Comparison of ENCODE assay signal across 20 mouse cellular contexts in genomic region chr2:119855310-119855850, GRCm38 (mm10). TPM values are rescaled to one million over a fixed set of nuclear protein-coding genes. Genes with fewer than 3 reads are reported as not detected.
DNase-seq lines count a peak whose midpoint lies in the region; TF ChIP-seq lines count a peak whose summit lies in the region.
"Had no signal": no experiment of that assay in that cellular context is flagged by ENCODE, and none has a peak within 500 bp of the region (broad histone marks: within the 10 kb centered on the region; RNA-seq: fewer than 3 reads in every experiment).

No protein-coding gene starts in this region.

- in situ Hi-C loops in ES-E14 (cut with MboI; ENCODE audit: low sequenced_read_pairs in 2 of 2, unreplicated experiment in 2 of 2), result no loop called here

- TF ChIP-seq POLR2A in ES-Bruce4 (IDR thresholded peaks at IDR 0.05; ENCODE audit: insufficient read depth, low read length), result no peak

- peaks cover 3% of the 10 kb centered on the region for H3K4me1 ChIP-seq in ES-Bruce4 (ENCODE audit: control insufficient read depth, insufficient read depth, low read length)
- peaks cover 13 to 20% of the 10 kb centered on the region in 2 experiments for H3K4me1 ChIP-seq in ES-E14 (ENCODE audit: control insufficient read depth in 2 of 2, insufficient read depth in 2 of 2, low read length in 2 of 2, poor library complexity in 1 of 2)
- H3K4me1 ChIP-seq: embryonic facial prominence, embryonic 10.5 days; embryonic facial prominence, embryonic 12.5 days; forebrain, embryonic 13.5 days; forebrain, embryonic 15.5 days had no signal

- H3K9ac ChIP-seq in ES-Bruce4 (ENCODE audit: low read depth, poor library complexity, severe bottlenecking) (0 out of 2 replicates have a peak overlapping the region, but pooled peaks have one; percentile 2), ES-E14 (ENCODE audit: insufficient read depth, low read depth, low read length, poor library complexity, severe bottlenecking) (no peak overlapping the region; the same call in 1 of the 2 replicates)
- H3K9ac ChIP-seq: embryonic facial prominence, embryonic 12.5 days; forebrain, embryonic 13.5 days; forebrain, embryonic 15.5 days; forebrain, postnatal 0 days had no signal

- TF ChIP-seq CTCF in ES-Bruce4 (IDR thresholded peaks at IDR 0.05; ENCODE audit: low read depth, low read length), result no peak

- peak; percentile 58 for TF ChIP-seq EP300 in ES-Bruce4 (IDR thresholded peaks at IDR 0.05; ENCODE audit: insufficient read depth, low read depth, low read length)

- no peak overlapping the region for H3K4me3 ChIP-seq in ES-Bruce4 (ENCODE audit: low read depth, low read length)
- H3K4me3 ChIP-seq in ES-E14 (ENCODE audit: insufficient read depth in 1 of 2, low read depth in 1 of 2, low read length in 2 of 2, poor library complexity in 1 of 2, severe bottlenecking in 1 of 2), result no peak overlapping the region
- H3K4me3 ChIP-seq: embryonic facial prominence, embryonic 10.5 days; embryonic facial prominence, embryonic 12.5 days; forebrain, embryonic 13.5 days; forebrain, embryonic 15.5 days had no signal

- H3K27me3 ChIP-seq in ES-Bruce4 (ENCODE audit: control insufficient read depth, insufficient read depth, low read length, poor library complexity, severe bottlenecking), result no peaks in the 10 kb centered on the region
- H3K27me3 ChIP-seq: CH12.LX; embryonic facial prominence, embryonic 12.5 days; forebrain, embryonic 13.5 days; forebrain, embryonic 15.5 days had no signal

- H3K36me3 ChIP-seq in ES-Bruce4 (ENCODE audit: control insufficient read depth, insufficient read depth, low read length, poor library complexity, severe bottlenecking), result no peaks in the 10 kb centered on the region
- no peaks in the 10 kb centered on the region for H3K36me3 ChIP-seq in ES-E14 (ENCODE audit: control insufficient read depth, insufficient read depth, low read length, poor library complexity, severe bottlenecking)
- H3K36me3 ChIP-seq: embryonic facial prominence, embryonic 10.5 days; embryonic facial prominence, embryonic 12.5 days; forebrain, embryonic 15.5 days had no signal

- DNase-seq in ES-E14 (ENCODE audit: low read depth, low spot score) (peak; percentile 34), ZHBTc4 (ENCODE audit: low read depth, low spot score) (peak; percentile 68)
- no peak for DNase-seq in lung, postnatal 10 days
- no peak for DNase-seq in cerebellum, adult 11 months
- DNase-seq: adrenal gland, adult 2 months; adrenal gland, postnatal 10 days; adrenal gland, postnatal 25 days; B cell, adult 2 months; cerebellum, adult 11-12 months; cerebellum, adult 2 months; cerebellum, adult 9-10 months; cerebellum, postnatal 10 days; cerebellum, postnatal 25 days; forebrain, postnatal 0 days had no signal

- H3K9me3 ChIP-seq in ES-Bruce4 (replicated peaks; ENCODE audit: control insufficient read depth, insufficient read depth, low read length, poor library complexity, severe bottlenecking) (no peaks in the 10 kb centered on the region), ES-E14 (ENCODE audit: control insufficient read depth, insufficient read depth, low read depth, low read length) (no peaks in the 10 kb centered on the region)
- H3K9me3 ChIP-seq: embryonic facial prominence, embryonic 10.5 days; embryonic facial prominence, embryonic 12.5 days; forebrain, embryonic 13.5 days; forebrain, embryonic 15.5 days had no signal

- peak overlapping the region; percentile 87 for H3K27ac ChIP-seq in ES-Bruce4 (ENCODE audit: insufficient read depth, low read length)
- H3K27ac ChIP-seq in ES-E14 (ENCODE audit: insufficient read depth, low read depth, low read length, poor library complexity, severe bottlenecking), result peak overlapping the region; percentile 86
- H3K27ac ChIP-seq: embryonic facial prominence, embryonic 10.5 days; embryonic facial prominence, embryonic 12.5 days; forebrain, embryonic 13.5 days; forebrain, embryonic 15.5 days had no signal

TF ChIP-seq in ES-E14, 5 proteins besides CTCF, POLR2A, EP300 and RAD21:
- TF ChIP-seq ZNF384 (IDR thresholded peaks at IDR 0.05; ENCODE audit: low read depth, low read length) (no peak), MAFK (IDR thresholded peaks at IDR 0.05; ENCODE audit: insufficient read depth, low read depth, low read length) (peak; percentile 82)

RNA-seq across cellular contexts. Expression of gene Mga, which starts 41.6 kb away (rescaled TPM):
- 137 and 147 TPM in 2 replicates for polyA plus RNA-seq in ES-Bruce4 (2011; ENCODE audit: insufficient read depth, insufficient read length, low read depth, missing spikeins)
- total RNA-seq in ES-E14 (2012; rRNA removed), result 142 and 173 TPM in 2 replicates

RNA-seq across cellular contexts. Expression of gene Tyro3, which starts 57.8 kb away (rescaled TPM):
- 38.4 and 45.2 TPM in 2 replicates for polyA plus RNA-seq in ES-Bruce4 (2011; ENCODE audit: insufficient read depth, insufficient read length, low read depth, missing spikeins)
- total RNA-seq in ES-E14 (2012; rRNA removed), result 66.2 and 127 TPM in 2 replicates

Comparison
In these comparisons a context has a peak if more than half of its experiments do, and no peak if none do; other contexts are left out.
1. DNase-seq: peak in ES-E14 (single experiment) and ZHBTc4 (single experiment); none in lung, postnatal 10 days (single experiment) and cerebellum, adult 11 months (single experiment).